Mouse (Mus musculus): ENCODE measurements around the gene Samd14.

The Samd14 gene

DNA sequence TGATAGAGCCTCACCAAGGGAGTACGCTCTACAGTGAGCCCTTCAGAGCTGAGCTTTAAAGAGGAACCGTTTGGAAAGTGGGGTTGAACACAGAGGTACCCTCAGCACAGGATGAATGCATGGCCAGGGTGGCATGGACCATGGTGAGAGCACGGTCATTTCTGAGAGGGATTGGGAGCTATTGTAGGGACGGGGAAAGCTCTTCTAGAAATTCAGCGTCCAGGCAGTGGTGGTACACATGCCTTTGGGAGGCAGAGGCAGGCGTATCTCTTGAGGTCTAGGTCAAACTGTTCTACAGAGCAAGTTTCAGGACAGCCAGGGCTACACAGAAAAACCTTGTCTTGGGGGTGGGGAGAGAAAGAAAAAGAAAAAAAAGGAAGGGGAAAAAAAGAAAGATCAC lies 12.7 kb upstream of the Samd14 start:
- no peak for TF ChIP-seq GATA4 (IDR thresholded peaks at IDR 0.05; ENCODE audit: insufficient replicate concordance, low read length)

- TF ChIP-seq GATA4 (IDR thresholded peaks at IDR 0.05; ENCODE audit: insufficient replicate concordance, low read length), result no peak
Measured at GRCm38 (mm10) chr11:94997596-94997995, 12.1 kb upstream of the Samd14 start.

DNA sequence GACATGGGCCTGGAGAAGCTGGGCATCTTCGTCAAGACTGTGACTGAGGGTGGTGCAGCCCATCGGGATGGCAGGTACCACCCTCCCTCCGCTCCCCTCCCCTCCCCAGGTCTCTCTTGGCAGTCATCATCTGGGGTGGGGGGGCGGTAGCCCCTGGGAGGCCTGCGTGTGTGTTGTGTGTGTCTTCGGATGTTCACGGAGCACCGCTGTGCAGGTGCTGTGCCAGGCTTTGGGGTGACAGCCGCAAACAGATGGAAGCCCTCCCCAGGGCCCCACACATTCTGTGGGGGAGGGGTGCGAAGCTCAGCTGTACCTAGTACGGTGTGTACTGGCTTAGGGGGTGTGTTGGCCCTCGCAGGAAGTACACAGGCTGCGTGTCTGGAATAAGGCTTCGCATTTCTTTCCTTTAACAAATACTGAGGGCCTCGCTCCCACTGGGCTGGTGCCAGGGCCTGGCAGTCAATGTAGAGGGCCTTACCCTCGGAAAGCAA lies 11.6 kb upstream of the Samd14 start:
- TF ChIP-seq GATA4 (IDR thresholded peaks at IDR 0.05; ENCODE audit: insufficient replicate concordance, low read length), result no peak

GRCm38 (mm10) chr11:95000128-95000527 lies 9.6 kb upstream of the Samd14 start:
- no peak for TF ChIP-seq GATA4 (IDR thresholded peaks at IDR 0.05; ENCODE audit: insufficient replicate concordance, low read length)

DNA sequence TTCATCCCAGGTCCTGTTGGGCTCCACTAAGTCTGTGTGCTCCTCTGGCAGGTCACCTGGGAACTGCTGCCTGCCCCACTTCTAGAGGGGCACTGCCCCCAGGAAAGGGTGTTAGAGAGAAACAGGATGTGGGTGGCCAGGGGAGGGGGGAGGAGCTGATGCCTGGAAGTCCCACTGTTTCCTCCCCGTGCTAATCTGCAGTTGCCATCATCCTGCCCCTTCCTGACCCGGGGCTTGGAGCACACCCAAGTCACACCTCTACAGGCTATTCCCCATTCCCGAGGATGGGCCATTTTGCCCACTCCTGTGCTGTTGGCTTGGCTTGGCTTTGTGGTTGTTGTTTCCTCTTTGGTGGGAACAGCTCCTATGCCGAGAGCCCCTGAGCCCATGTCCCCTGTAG lies 9.1 kb upstream of the Samd14 start:
- TF ChIP-seq GATA4 (IDR thresholded peaks at IDR 0.05; ENCODE audit: insufficient replicate concordance, low read length), result no peak

- no peak for TF ChIP-seq GATA4 (IDR thresholded peaks at IDR 0.05; ENCODE audit: insufficient replicate concordance, low read length)
Measured at GRCm38 (mm10) chr11:95001058-95001457, 8.6 kb upstream of the Samd14 start.

- no peak for TF ChIP-seq GATA4 (IDR thresholded peaks at IDR 0.05; ENCODE audit: insufficient replicate concordance, low read length)
Measured at GRCm38 (mm10) chr11:95001584-95002347, 7.9 kb upstream of the Samd14 start.

- no peak for TF ChIP-seq GATA4 (IDR thresholded peaks at IDR 0.05; ENCODE audit: insufficient replicate concordance, low read length)
Measured at GRCm38 (mm10) chr11:95002705-95003104, 7.0 kb upstream of the Samd14 start.

DNA sequence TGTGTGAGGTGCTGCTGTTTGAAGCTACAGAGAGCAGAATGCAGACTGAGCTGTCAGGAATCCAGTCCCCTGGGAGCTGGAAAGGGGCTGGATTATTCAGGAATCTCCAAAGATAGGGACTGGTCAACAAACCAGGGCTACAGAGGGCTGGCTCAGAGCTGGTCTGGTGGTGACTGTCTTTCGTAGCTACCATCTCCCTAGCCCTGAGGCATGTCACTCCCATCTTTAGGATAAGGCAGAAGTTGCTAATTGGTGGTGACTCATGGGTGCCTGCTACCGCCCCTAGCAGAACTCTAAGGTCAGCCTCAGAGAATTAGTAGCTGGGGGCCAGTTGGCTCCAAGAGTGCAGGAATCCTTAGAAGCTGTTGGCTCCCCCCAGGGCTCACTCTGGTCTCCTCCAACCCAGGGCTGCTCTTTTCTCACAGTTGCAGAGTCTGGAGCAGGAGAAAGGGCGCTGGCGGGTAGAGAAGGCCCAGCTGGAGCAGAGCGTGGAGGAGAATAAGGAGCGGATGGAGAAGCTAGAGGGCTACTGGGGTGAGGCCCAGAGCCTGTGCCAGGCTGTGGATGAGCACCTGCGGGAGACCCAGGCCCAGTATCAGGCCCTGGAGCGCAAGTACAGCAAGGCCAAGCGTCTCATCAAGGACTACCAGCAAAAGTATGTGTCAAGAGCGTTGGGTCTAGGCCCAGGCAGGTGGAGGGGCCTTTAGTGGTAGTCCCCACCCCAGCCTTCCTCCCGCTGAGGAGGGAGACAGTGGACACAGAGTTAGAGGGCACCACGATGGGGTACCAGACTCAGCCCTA lies 5.3 kb upstream of the Samd14 start:
- TF ChIP-seq GATA4 (IDR thresholded peaks at IDR 0.05; ENCODE audit: insufficient replicate concordance, low read length), result no peak

GRCm38 (mm10) chr11:95004937-95005198 lies 4.8 kb upstream of the Samd14 start:
- no peak for TF ChIP-seq GATA4 (IDR thresholded peaks at IDR 0.05; ENCODE audit: insufficient replicate concordance, low read length)

DNA sequence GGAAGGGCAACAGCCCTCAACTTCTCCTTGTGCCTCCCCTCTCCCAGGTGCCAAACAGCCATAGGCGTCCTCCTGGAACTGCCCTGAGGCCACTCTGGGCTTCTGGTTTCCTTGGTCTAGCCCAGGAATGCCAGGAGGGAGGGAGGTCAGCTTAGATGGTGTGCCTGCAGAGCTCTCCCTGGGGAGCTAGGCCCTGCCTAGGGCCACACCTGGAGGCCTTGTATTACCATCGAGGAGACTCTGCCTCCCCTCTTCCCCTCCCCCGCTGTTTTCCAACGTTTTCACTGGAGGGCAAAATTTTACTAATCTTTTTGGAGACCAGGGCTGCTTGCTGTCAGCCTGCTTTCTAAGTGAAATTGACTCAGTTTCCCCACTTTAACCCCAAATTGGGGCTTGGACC lies 3.6 kb upstream of the Samd14 start:
- no peak for TF ChIP-seq GATA4 (IDR thresholded peaks at IDR 0.05; ENCODE audit: insufficient replicate concordance, low read length)

GRCm38 (mm10) chr11:95006525-95007219 lies 3.0 kb upstream of the Samd14 start:
- no peak for TF ChIP-seq GATA4 (IDR thresholded peaks at IDR 0.05; ENCODE audit: insufficient replicate concordance, low read length)

DNA sequence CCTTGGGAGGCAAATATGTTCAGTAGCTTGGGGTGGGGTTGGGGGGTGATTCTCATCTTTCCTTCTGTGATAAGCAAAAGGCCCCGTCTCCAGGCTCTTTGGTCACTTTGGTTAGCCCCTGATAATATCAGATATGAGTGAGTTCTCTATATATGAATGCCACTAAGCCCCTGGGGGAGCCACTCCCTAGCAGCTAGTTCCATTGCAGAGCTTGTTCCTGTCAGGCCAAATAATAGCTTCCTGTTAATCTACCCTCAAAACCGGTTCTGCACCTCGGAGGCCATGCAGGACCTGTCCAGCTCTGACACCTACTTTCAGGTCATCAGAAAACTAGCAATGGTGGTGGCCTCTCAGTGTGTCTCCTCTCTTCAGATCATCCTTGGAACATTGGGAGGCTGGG lies 2.3 kb upstream of the Samd14 start:
- no peak for TF ChIP-seq GATA4 (IDR thresholded peaks at IDR 0.05; ENCODE audit: insufficient replicate concordance, low read length)

DNA sequence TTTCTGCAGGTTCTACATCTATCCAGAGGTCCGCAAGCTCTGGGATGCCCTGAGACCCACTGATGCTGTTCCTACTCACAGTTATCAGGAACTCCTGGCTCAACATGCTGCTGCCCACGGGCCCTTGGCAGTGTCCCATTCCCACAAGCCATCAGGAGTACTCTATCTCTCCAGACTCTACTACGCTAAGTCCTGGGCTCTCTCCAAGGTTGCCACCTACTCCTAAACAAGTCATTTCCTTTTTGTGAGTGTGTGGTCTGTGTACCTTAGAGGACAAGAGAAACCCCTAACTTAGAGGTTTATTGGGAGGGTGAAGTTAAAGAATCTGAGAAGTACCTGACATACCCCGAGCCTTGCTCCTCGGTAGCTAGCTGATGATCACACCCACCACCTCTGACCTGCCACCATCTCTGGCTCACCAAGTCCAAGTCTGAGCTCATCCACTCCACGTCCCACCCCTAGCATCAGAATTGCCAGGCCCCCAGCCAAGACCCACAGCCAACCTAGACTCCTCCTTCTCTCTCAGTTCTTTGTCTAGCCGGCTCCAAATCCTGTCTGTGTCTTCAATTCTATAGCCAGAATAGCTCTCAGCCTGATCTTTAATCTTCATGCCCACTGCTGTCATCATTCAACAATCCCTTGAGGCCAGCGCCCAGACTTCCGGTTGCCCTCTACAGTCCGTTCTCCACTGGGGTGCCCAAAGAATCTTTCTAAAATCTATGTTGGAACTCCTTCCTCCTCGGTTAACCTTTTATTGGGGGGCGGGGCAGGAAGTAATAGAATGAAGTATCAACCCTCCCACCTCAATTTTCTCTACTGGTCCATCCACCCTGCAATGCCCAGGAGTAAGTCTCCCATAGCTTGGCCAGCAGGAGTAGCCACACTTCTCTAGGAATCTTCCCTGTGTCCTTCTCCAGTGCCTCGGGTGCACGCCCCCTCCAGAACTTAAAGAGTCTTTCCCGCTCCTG lies 734 bp upstream of the Samd14 start:
- TF ChIP-seq GATA4 (IDR thresholded peaks at IDR 0.05; ENCODE audit: insufficient replicate concordance, low read length), result no peak
